Mouse (Mus musculus) olfactory bulb, adult 2 months (tissue): ENCODE measurements around the gene Hdac6. TPM values are rescaled to one million over a fixed set of nuclear protein-coding genes. Genes with fewer than 3 reads are reported as not detected.
"Not testable (repeated sequence)": the region's sequence is repeated elsewhere in the genome, so short reads cannot be mapped to it uniquely, and the experiment has no call there.

Source experiments
- H3K27ac ChIP-seq: fragments of 200-500 bp; 2 replicates; pipeline ENCODE4 v1.5.1; 2012; ENCODE audit warnings: low read depth, low read length; ENCODE audit not compliant: insufficient read depth
- H3K4me1 ChIP-seq: fragments of 200-500 bp; 2 replicates; pipeline ENCODE4 v1.6.1; 2012; ENCODE audit warnings: low read length; ENCODE audit not compliant: control insufficient read depth, insufficient read depth
- H3K4me3 ChIP-seq: fragments of 200-500 bp; 2 replicates; pipeline ENCODE4 v1.5.1; 2012; ENCODE audit warnings: mild to moderate bottlenecking, low read depth, low read length, moderate library complexity; ENCODE audit not compliant: insufficient read depth
- CTCF ChIP-seq: fragments of 200-500 bp; IDR thresholded peaks from 2 replicates; pipeline ENCODE4 v1.5.1; 2012; ENCODE audit warnings: low read depth, mild to moderate bottlenecking, low read length, moderate library complexity; ENCODE audit not compliant: insufficient read depth
- POLR2A ChIP-seq: fragments of 200-500 bp; IDR thresholded peaks from 2 replicates; pipeline ENCODE4 v1.6.1; 2012; ENCODE audit warnings: mild to moderate bottlenecking, low read depth, low read length, moderate library complexity; ENCODE audit not compliant: insufficient read depth
- WGBS: fragments of 180-500 bp; shearing (Covaris S2); methylation state at CpG from one replicate; pipeline ENCODE4 v1.1.7; 2018; 5-methylcytosine and 5-hydroxymethylcytosine counted together
- polyA plus RNA-seq: library from polyadenylated mRNA; stranded (reverse); fragments of >200 nt; gene quantifications from 2 replicates; pipeline ENCODE4 v1.2.4, GENCODE M21; 2012; ENCODE audit warnings: low replicate concordance; ENCODE audit not compliant: missing spikeins, insufficient read depth, insufficient read length

Hdac6 gene
- polyA plus RNA-seq, 1 experiment: not detected

- Histone ChIP-seq H3K4me1 (no peaks in the 10 kb centered on the region), H3K4me3 (no peak within 1 kb of the TSS), H3K27ac (no peak within 1 kb of the TSS)
- WGBS: 33% methylated on average over 19 of the region's 19 CpGs
- no peak for TF ChIP-seq CTCF
- TF ChIP-seq POLR2A: no peak
Observed at GRCm38 (mm10) chrX:7928270-7928790, 19.4 kb downstream of the Hdac6 start, which contains the start of gene Eras. Gene Eras (minus strand): TSS chrX:7928607.

- 57% methylated on average over 10 of the region's 10 CpGs for WGBS
- Histone ChIP-seq H3K4me3 (no peak overlapping the region), H3K4me1 (peaks cover 10% of the 10 kb centered on the region; the same call in 1 of the 2 replicates), H3K27ac (no peak overlapping the region)
- TF ChIP-seq CTCF (no peak), POLR2A (no peak)
Observed at GRCm38 (mm10) chrX:7927116-7927515, 20.6 kb downstream of the Hdac6 start.

DNA sequence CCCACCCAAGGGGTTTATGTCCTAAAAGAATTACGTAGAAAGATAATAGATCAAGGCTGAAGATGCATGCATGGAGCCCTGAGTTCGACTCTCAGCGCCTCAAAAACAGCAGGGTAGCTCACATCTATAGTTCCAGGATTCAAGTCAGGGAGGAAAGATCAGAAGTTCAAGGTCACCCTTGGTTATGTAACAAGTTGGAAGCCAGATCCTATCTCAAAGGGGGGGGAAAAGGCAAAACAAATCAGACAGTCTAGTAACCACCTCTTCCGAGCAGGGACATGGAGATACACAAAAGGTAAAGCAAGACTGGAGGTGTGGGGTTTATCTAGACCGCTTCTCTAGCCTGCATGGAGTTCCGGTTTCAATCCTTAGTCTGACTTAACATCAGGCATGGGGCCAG is 21.4 kb downstream of the Hdac6 start:
- Histone ChIP-seq H3K4me1 (peaks cover 13% of the 10 kb centered on the region; the same call in 1 of the 2 replicates), H3K4me3 (no peak overlapping the region), H3K27ac (no peak overlapping the region)
- 80% methylated on average over 6 of the region's 6 CpGs for WGBS
- TF ChIP-seq CTCF: no peak
- TF ChIP-seq POLR2A: no peak

- WGBS: 18% methylated on average over 48 of the region's 48 CpGs
- H3K27ac ChIP-seq: no peak overlapping the region
- peaks cover 13% of the 10 kb centered on the region; the same call in 1 of the 2 replicates for H3K4me1 ChIP-seq
- no peak for TF ChIP-seq CTCF
- no peak for TF ChIP-seq POLR2A
- peak overlapping the region; percentile 44 for H3K4me3 ChIP-seq
Observed at GRCm38 (mm10) chrX:7922032-7922431, 25.7 kb downstream of the Hdac6 start.

- TF ChIP-seq POLR2A (peak; percentile 49; the same call in 1 of the 2 replicates), CTCF (no peak)
- WGBS: 19% methylated on average over 35 of the region's 40 CpGs
- H3K27ac ChIP-seq: peak within 1 kb of the TSS; percentile 82
Observed at GRCm38 (mm10) chrX:7919601-7920383, 27.9 kb downstream of the Hdac6 start, which contains the start of gene Pcsk1n. Gene Pcsk1n (plus strand): TSS chrX:7919822.

GRCm38 (mm10) chrX:7917960-7918359 is 29.7 kb downstream of the Hdac6 start:
- H3K4me3 ChIP-seq, H3K27ac ChIP-seq: not testable (repeated sequence)
- peaks cover 12% of the 10 kb centered on the region; the same call in 1 of the 2 replicates for H3K4me1 ChIP-seq
- WGBS: 77% methylated on average over 6 of the region's 6 CpGs

More at GRCm38 (mm10) chrX:7919601-7920383, 27.9 kb downstream of the Hdac6 start, which contains the start of gene Pcsk1n:
- Histone ChIP-seq H3K4me3 (peak within 1 kb of the TSS; percentile 66), H3K4me1 (peaks cover 13% of the 10 kb centered on the region; the same call in 1 of the 2 replicates)

DNA sequence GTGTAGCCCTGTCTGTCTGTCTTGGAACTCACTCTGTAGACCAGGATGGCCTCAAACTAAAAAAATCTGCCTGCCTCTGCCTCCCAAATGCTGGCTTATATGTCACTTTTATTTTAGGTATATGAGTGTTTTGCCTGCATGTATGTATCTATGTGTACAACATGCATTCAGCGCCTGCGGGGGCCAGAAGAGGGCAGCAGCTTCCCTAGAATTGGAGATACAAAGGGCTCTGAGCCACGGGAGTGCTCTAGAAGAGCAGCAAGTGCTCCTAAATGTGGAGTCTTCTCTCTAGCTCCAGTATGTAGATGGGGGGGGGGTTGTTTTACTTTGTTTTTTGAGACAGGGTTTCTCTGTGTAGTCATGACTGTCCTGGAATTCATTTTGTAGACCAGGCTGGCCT is 32.0 kb downstream of the Hdac6 start:
- not testable (repeated sequence) for H3K27ac ChIP-seq, H3K4me3 ChIP-seq, H3K4me1 ChIP-seq
- WGBS: 31% methylated on average over 3 of the region's 3 CpGs

DNA sequence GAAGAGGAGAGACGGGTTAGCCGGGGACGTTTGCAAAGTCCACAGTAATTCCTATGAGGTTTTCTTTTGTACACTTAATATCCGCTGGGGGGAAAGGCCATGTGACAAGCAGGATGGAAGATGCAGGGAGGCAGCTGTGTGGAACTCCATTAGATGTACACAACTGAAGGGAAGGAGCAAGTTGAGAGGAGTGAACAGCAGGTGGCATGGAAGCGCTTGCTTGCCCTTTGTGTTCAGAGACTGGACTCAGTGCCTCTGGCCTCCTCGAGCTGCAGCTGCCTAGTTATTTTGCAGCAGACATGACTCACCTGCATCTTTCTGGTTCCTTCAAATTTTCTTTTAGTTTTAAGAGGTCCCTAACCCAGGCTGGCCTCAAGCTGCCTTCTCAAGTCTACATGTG is 37.2 kb downstream of the Hdac6 start:
- Histone ChIP-seq H3K4me3 (no peak overlapping the region), H3K27ac (no peak overlapping the region), H3K4me1 (peaks cover 3% of the 10 kb centered on the region; the same call in 1 of the 2 replicates)
- TF ChIP-seq CTCF (no peak), POLR2A (no peak)
- 43% methylated on average over 6 of the region's 6 CpGs for WGBS

DNA sequence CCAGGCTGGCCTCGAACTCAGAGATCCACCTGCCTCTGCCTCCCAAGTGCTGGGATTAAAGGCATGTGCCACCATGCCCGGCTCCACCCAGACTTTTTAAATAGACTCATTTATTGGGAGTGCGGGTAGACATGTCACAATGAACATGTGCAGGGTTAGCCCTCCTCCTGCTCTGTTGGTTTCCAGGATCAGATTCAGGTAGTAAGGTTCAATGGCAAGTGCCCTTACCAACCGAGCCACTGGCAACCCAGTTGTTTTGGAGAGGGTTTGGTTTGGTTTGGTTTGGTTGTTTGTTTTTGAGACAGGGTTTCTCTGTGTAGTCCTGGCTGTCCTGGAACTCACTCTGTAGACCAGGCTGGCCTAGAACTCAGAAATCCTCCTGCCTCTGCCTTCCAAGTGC is 38.4 kb downstream of the Hdac6 start, which contains the start of gene Gm10490:
Gene Gm10490 (plus strand): TSS at position 301 of the 400 bp plus-strand sequence.
- H3K27ac ChIP-seq, H3K4me3 ChIP-seq, H3K4me1 ChIP-seq: not testable (repeated sequence)
- whole genome bisulfite sequencing: 95% methylated on average over 4 of the region's 4 CpGs
